Mouse (Mus musculus) thymus, adult 2 months (tissue): ENCODE results near the gene Dner. TPM values are rescaled to one million over a fixed set of nuclear protein-coding genes. Genes with fewer than 3 reads are reported as not detected.

ENCODE experiments used
- DNase-seq: peaks from one replicate; pipeline ENCODE4 v3.0.0; 2021
- H3K27ac ChIP-seq: fragments of 200-500 bp; 2 replicates; pipeline ENCODE4 v1.5.1; 2012; ENCODE audit warnings: low read length, control low read depth; ENCODE audit not compliant: control insufficient read depth, insufficient read depth
- H3K27me3 ChIP-seq: fragments of 200-500 bp; 2 replicates; pipeline ENCODE4 v1.6.1; 2012; ENCODE audit warnings: mild to moderate bottlenecking, low read length, moderate library complexity, mixed read lengths; ENCODE audit not compliant: control insufficient read depth, insufficient read depth
- H3K36me3 ChIP-seq: fragments of 200-500 bp; 2 replicates; pipeline ENCODE4 v1.6.1; 2012; ENCODE audit warnings: mild to moderate bottlenecking, low read length, moderate library complexity; ENCODE audit not compliant: control insufficient read depth, insufficient read depth
- H3K4me1 ChIP-seq: fragments of 200-500 bp; replicated peaks from 2 replicates; pipeline ENCODE4 v1.6.1; 2012; ENCODE audit warnings: low read length; ENCODE audit not compliant: control insufficient read depth, insufficient read depth
- H3K4me3 ChIP-seq: fragments of 200-500 bp; 2 replicates; pipeline ENCODE4 v1.5.1; 2012; ENCODE audit warnings: mild to moderate bottlenecking, low read length, control low read depth, moderate library complexity; ENCODE audit not compliant: control insufficient read depth, insufficient read depth
- CTCF ChIP-seq: fragments of 200-500 bp; IDR thresholded peaks from 2 replicates; pipeline ENCODE4 v1.5.1; 2012; ENCODE audit warnings: mild to moderate bottlenecking, control low read depth, low read length, moderate library complexity, borderline replicate concordance; ENCODE audit not compliant: control insufficient read depth, poor library complexity, insufficient read depth; ENCODE audit errors: extremely low read depth
- POLR2A ChIP-seq: fragments of 200-500 bp; IDR thresholded peaks from 2 replicates; pipeline ENCODE4 v1.6.1; 2012; ENCODE audit warnings: mild to moderate bottlenecking, low read length, control low read depth, moderate library complexity; ENCODE audit not compliant: control insufficient read depth, poor library complexity, insufficient read depth; ENCODE audit errors: extremely low read depth
- WGBS: fragments of 180-500 bp; shearing (Covaris S2); methylation state at CpG from one replicate; pipeline ENCODE4 v1.1.7; 2018; 5-methylcytosine and 5-hydroxymethylcytosine counted together
- polyA plus RNA-seq: library from polyadenylated mRNA; depleted of rRNA; stranded (reverse); fragments of >200 nt; gene quantifications from 2 replicates; pipeline ENCODE4 v1.2.3, GENCODE M21; 2012

Dner gene
- polyA plus RNA-seq, 1 experiment = 0.22 TPM

- no peak overlapping the region for H3K27ac ChIP-seq
- WGBS = 86% methylated on average over 1 of the region's 1 CpGs
- no peaks in the 10 kb centered on the region for H3K4me1 ChIP-seq
- no peaks in the 10 kb centered on the region for H3K36me3 ChIP-seq
- H3K27me3 ChIP-seq = no peaks in the 10 kb centered on the region
- no peak for DNase-seq
- TF ChIP-seq CTCF (no peak), POLR2A (no peak)
- H3K4me3 ChIP-seq = no peak overlapping the region
Observed at GRCm38 (mm10) chr1:84428331-84428730, 267.7 kb downstream of the Dner start.

- no peak for DNase-seq
- H3K4me1 ChIP-seq = no peaks in the 10 kb centered on the region
- no peak for TF ChIP-seq POLR2A
- no peak overlapping the region for H3K4me3 ChIP-seq
- no peaks in the 10 kb centered on the region for H3K27me3 ChIP-seq
- WGBS = 84% methylated on average over 11 of the region's 11 CpGs
- no peaks in the 10 kb centered on the region for H3K36me3 ChIP-seq
- H3K27ac ChIP-seq = no peak overlapping the region
Observed at GRCm38 (mm10) chr1:84427757-84428156, 268.3 kb downstream of the Dner start.

GRCm38 (mm10) chr1:84426679-84427078 is 269.3 kb downstream of the Dner start:
- Histone ChIP-seq H3K36me3 (no peaks in the 10 kb centered on the region), H3K27ac (no peak overlapping the region), H3K27me3 (no peaks in the 10 kb centered on the region), H3K4me1 (no peaks in the 10 kb centered on the region), H3K4me3 (no peak overlapping the region)
- 71% methylated on average over 5 of the region's 5 CpGs for WGBS
- TF ChIP-seq CTCF (no peak), POLR2A (no peak)
- no peak for DNase-seq

- WGBS = 90% methylated on average over 2 of the region's 2 CpGs
- Histone ChIP-seq H3K36me3 (no peaks in the 10 kb centered on the region), H3K27me3 (no peaks in the 10 kb centered on the region), H3K27ac (no peak overlapping the region), H3K4me3 (no peak overlapping the region), H3K4me1 (no peaks in the 10 kb centered on the region)
- no peak for DNase-seq
- TF ChIP-seq CTCF (no peak), POLR2A (no peak)
Observed at GRCm38 (mm10) chr1:84422881-84423280, 273.1 kb downstream of the Dner start.

GRCm38 (mm10) chr1:84421845-84422244 is 274.2 kb downstream of the Dner start:
- no peaks in the 10 kb centered on the region for H3K27me3 ChIP-seq

GRCm38 (mm10) chr1:84419416-84419815 is 276.6 kb downstream of the Dner start:
- H3K27me3 ChIP-seq = no peaks in the 10 kb centered on the region
- no peaks in the 10 kb centered on the region for H3K4me1 ChIP-seq
- H3K27ac ChIP-seq = no peak overlapping the region
- no peak overlapping the region for H3K4me3 ChIP-seq
- 62% methylated on average over 2 of the region's 2 CpGs for WGBS
- DNase-seq = no peak
- H3K36me3 ChIP-seq = no peaks in the 10 kb centered on the region
- TF ChIP-seq POLR2A = no peak
- no peak for TF ChIP-seq CTCF

More at GRCm38 (mm10) chr1:84421845-84422244, 274.2 kb downstream of the Dner start:
- no peak overlapping the region for H3K4me3 ChIP-seq
- no peaks in the 10 kb centered on the region for H3K36me3 ChIP-seq
- H3K4me1 ChIP-seq = no peaks in the 10 kb centered on the region
- 81% methylated on average over 1 of the region's 1 CpGs for WGBS
- DNase-seq = no peak
- no peak overlapping the region for H3K27ac ChIP-seq
- no peak for TF ChIP-seq CTCF
- no peak for TF ChIP-seq POLR2A

- no peak for DNase-seq
- no peaks in the 10 kb centered on the region for H3K36me3 ChIP-seq
- H3K4me3 ChIP-seq = no peak overlapping the region
- H3K4me1 ChIP-seq = no peaks in the 10 kb centered on the region
- no peak overlapping the region for H3K27ac ChIP-seq
- H3K27me3 ChIP-seq = no peaks in the 10 kb centered on the region
- no peak for TF ChIP-seq POLR2A
- 85% methylated on average over 9 of the region's 9 CpGs for WGBS
Observed at GRCm38 (mm10) chr1:84418511-84418910, 277.5 kb downstream of the Dner start.
